Mouse (Mus musculus) heart, postnatal 0 days (tissue): ENCODE measurements at regions not wholly inside any gene's neighbourhood (a gene's known extent, or its start where the extent isn't known, plus 50 kb on each side); places are given as distances from the start of the nearest gene placed in this dataset.

ENCODE experiments used
- CTCF ChIP-seq: IDR thresholded peaks from 2 replicates; pipeline ENCODE4 v1.5.1; 2016; ENCODE audit warnings: antibody characterized with exemption, control low read depth, low read depth
- EP300 ChIP-seq: IDR thresholded peaks from 2 replicates; pipeline ENCODE4 v1.6.1; 2016; ENCODE audit warnings: antibody characterized with exemption, low read depth

DNA sequence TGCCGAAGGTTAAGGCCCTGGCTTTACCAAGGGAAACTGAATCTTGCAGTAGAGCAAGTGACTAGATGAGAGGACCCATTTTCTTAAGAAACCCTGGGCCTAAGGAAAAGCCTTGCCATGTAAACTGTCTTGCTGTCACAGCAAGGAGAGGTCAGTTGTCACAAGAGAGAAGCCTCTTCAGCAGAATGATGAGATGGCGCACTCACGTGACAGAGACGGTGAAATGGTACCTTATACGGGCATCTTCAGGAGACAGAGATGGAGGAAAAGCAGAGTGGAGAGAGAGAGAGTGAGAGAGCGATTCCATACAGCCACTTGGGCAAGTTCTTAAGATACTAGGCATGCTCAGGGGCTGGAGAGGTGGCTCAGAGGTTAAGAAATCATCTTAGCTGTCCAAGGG lies 108.1 kb upstream of the Dcbld2 start:
- TF ChIP-seq EP300 (no peak), CTCF (no peak)
